Comparison of ENCODE assay signal across 10 mouse cellular contexts in the genomic region with DNA sequence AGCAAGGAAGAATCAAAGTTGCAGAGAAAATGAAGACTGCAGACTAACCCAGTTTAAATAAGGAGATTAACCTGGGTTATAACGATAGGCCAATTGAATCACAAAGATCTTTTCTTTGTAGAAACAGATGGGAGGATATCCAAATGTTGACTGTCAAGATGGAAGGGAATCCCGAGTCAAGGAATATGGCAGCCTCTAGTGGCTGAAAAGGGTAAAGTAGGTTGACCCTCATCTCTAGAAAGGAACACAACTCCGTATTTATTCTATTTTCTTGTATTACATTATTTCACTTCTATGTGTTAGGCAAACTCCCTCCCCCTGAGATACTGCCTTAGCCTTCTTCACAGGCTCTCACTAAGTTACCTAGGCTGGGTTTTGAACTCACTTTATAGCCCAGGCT.
DNase-seq lines count a peak whose midpoint lies in the region; ATAC-seq and TF ChIP-seq lines count a peak whose summit lies in the region.
"Had no signal": no experiment of that assay in that cellular context is flagged by ENCODE, and none has a peak within 500 bp of the region (broad histone marks: within the 10 kb centered on the region; RNA-seq: fewer than 3 reads in every experiment).

No protein-coding gene starts in this region.

- no peaks in the 10 kb centered on the region for H3K9me3 ChIP-seq in embryonic facial prominence, embryonic 11.5 days (replicated peaks; ENCODE audit: control insufficient read depth, low read length)
- no peaks in the 10 kb centered on the region for H3K9me3 ChIP-seq in embryonic facial prominence, embryonic 10.5 days
- H3K9me3 ChIP-seq in limb, embryonic 14.5 days (ENCODE audit: control insufficient read depth, low read length) = no peaks in the 10 kb centered on the region
- H3K9me3 ChIP-seq in limb, embryonic 10.5 days (replicated peaks) = no peaks in the 10 kb centered on the region
- H3K9me3 ChIP-seq: intestine, embryonic 15.5 days had no signal

- H3K36me3 ChIP-seq in embryonic facial prominence, embryonic 11.5 days (replicated peaks; ENCODE audit: control insufficient read depth, insufficient read depth, low read depth, low read length) = no peaks in the 10 kb centered on the region
- H3K36me3 ChIP-seq in embryonic facial prominence, embryonic 10.5 days (replicated peaks) = no peaks in the 10 kb centered on the region
- no peaks in the 10 kb centered on the region for H3K36me3 ChIP-seq in limb, embryonic 14.5 days (ENCODE audit: control insufficient read depth, insufficient read depth, low read length)
- no peaks in the 10 kb centered on the region for H3K36me3 ChIP-seq in limb, embryonic 10.5 days
- H3K36me3 ChIP-seq: intestine, embryonic 15.5 days had no signal

- H3K9ac ChIP-seq in embryonic facial prominence, embryonic 11.5 days (replicated peaks; ENCODE audit: low read length) = no peak overlapping the region
- no peak overlapping the region for H3K9ac ChIP-seq in limb, embryonic 14.5 days (ENCODE audit: low read depth, low read length, severe bottlenecking)
- H3K9ac ChIP-seq: intestine, embryonic 15.5 days had no signal

- H3K4me2 ChIP-seq in embryonic facial prominence, embryonic 11.5 days (ENCODE audit: low read depth, low read length) = no peak overlapping the region
- no peak overlapping the region for H3K4me2 ChIP-seq in limb, embryonic 14.5 days (replicated peaks; ENCODE audit: low read depth, low read length, severe bottlenecking)
- H3K4me2 ChIP-seq: intestine, embryonic 15.5 days had no signal

- H3K4me3 ChIP-seq in embryonic facial prominence, embryonic 11.5 days (ENCODE audit: low read depth, low read length) = no peak overlapping the region
- H3K4me3 ChIP-seq in embryonic facial prominence, embryonic 10.5 days = no peak overlapping the region
- no peak overlapping the region for H3K4me3 ChIP-seq in limb, embryonic 14.5 days (replicated peaks; ENCODE audit: low read length)
- H3K4me3 ChIP-seq in limb, embryonic 10.5 days = no peak overlapping the region
- H3K4me3 ChIP-seq: intestine, embryonic 15.5 days had no signal

- 37% methylated on average over 3 of the region's 3 CpGs for WGBS in embryonic facial prominence, embryonic 11.5 days
- 31% methylated on average over 3 of the region's 3 CpGs for WGBS in embryonic facial prominence, embryonic 10.5 days
- 31% methylated on average over 3 of the region's 3 CpGs for WGBS in limb, embryonic 14.5 days
- 42% methylated on average over 3 of the region's 3 CpGs for WGBS in limb, embryonic 10.5 days

- peak; percentile 60 for DNase-seq in embryonic facial prominence, embryonic 11.5 days (ENCODE audit: low spot score)
- DNase-seq in embryonic facial prominence, embryonic 10.5 days (ENCODE audit: low spot score) = no peak
- peak; percentile 11 for DNase-seq in limb, embryonic 14.5 days (ENCODE audit: low spot score)
- DNase-seq in limb, embryonic 10.5 days (ENCODE audit: low spot score) = no peak
- DNase-seq in cerebellum, adult 9-11 months = peak; percentile 8
- DNase-seq in mesoderm, embryonic 11.5 days (ENCODE audit: low read depth, low spot score) = peak; percentile 11
- DNase-seq in urinary bladder, postnatal 25 days (ENCODE audit: low spot score) = no peak
- no peak for DNase-seq in frontal cortex, postnatal 36 days (ENCODE audit: low spot score in 2 of 2)

- no peak overlapping the region for H3K27ac ChIP-seq in embryonic facial prominence, embryonic 11.5 days (replicated peaks; ENCODE audit: low read depth, low read length)
- H3K27ac ChIP-seq in embryonic facial prominence, embryonic 10.5 days (replicated peaks) = no peak overlapping the region
- no peak overlapping the region for H3K27ac ChIP-seq in limb, embryonic 14.5 days (replicated peaks; ENCODE audit: low read depth, low read length)
- H3K27ac ChIP-seq in limb, embryonic 10.5 days = no peak overlapping the region
- H3K27ac ChIP-seq: intestine, embryonic 15.5 days; macrophage had no signal

- no peaks in the 10 kb centered on the region for H3K27me3 ChIP-seq in embryonic facial prominence, embryonic 11.5 days (ENCODE audit: control insufficient read depth, insufficient read depth, low read length)
- no peaks in the 10 kb centered on the region for H3K27me3 ChIP-seq in embryonic facial prominence, embryonic 10.5 days (replicated peaks; ENCODE audit: low read depth, poor library complexity, severe bottlenecking)
- no peaks in the 10 kb centered on the region for H3K27me3 ChIP-seq in limb, embryonic 14.5 days (ENCODE audit: control insufficient read depth, insufficient read depth, low read length)
- no peaks in the 10 kb centered on the region for H3K27me3 ChIP-seq in limb, embryonic 10.5 days (ENCODE audit: low read depth, poor library complexity, severe bottlenecking)
- H3K27me3 ChIP-seq: intestine, embryonic 15.5 days had no signal

- ATAC-seq in embryonic facial prominence, embryonic 11.5 days (replicated peaks; ENCODE audit: insufficient number of reproducible peaks, low FRiP score, low TSS enrichment, low read depth) = no peak
- ATAC-seq in limb, embryonic 14.5 days (ENCODE audit: low FRiP score, low read depth) = no peak
- ATAC-seq: intestine, embryonic 15.5 days had no signal

- no peak for TF ChIP-seq POLR2A in limb, embryonic 14.5 days (IDR thresholded peaks at IDR 0.05; ENCODE audit: borderline replicate concordance, extremely low read depth, insufficient read depth, insufficient read length)

- H3K4me1 ChIP-seq in embryonic facial prominence, embryonic 11.5 days (ENCODE audit: control insufficient read depth, insufficient read depth, low read length) = no peaks in the 10 kb centered on the region
- no peaks in the 10 kb centered on the region for H3K4me1 ChIP-seq in embryonic facial prominence, embryonic 10.5 days
- H3K4me1 ChIP-seq in limb, embryonic 14.5 days (ENCODE audit: control insufficient read depth, insufficient read depth, low read length) = no peaks in the 10 kb centered on the region
- no peaks in the 10 kb centered on the region for H3K4me1 ChIP-seq in limb, embryonic 10.5 days
- H3K4me1 ChIP-seq: intestine, embryonic 15.5 days had no signal

Comparison
In these comparisons a context has a peak if more than half of its experiments do, and no peak if none do; other contexts are left out.
1. DNase-seq: peak in embryonic facial prominence, embryonic 11.5 days (single experiment), limb, embryonic 14.5 days (single experiment), cerebellum, adult 9-11 months (single experiment) and mesoderm, embryonic 11.5 days (single experiment); none in embryonic facial prominence, embryonic 10.5 days (single experiment), limb, embryonic 10.5 days (single experiment), urinary bladder, postnatal 25 days (single experiment) and frontal cortex, postnatal 36 days (0 of 2).